In the genomic region with DNA sequence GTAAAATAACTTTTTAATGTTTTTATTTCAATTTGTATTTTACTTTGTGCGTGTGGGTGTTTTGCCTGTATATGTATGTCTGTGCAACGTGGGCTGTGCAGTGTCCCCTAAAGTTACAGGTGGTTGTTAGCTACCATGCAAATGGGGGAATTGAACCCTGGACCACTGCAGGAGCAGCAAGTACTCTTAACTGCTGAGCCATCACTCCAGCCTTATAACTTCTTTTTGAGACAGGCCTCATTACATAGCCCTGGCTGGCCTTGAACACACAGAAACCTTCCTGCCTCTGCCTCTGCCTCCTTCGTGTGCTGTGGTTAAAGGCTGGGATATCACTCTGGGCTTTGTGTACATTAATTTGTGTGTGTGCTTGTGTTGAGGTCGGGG, we compare ENCODE assay signal across 8 mouse cellular contexts. TPM values are rescaled to one million over a fixed set of nuclear protein-coding genes. Genes with fewer than 3 reads are reported as not detected.
DNase-seq lines count a peak whose midpoint lies in the region; ATAC-seq and TF ChIP-seq lines count a peak whose summit lies in the region.

No protein-coding gene starts in this region.

- H3K9ac ChIP-seq in liver, embryonic 11.5 days (ENCODE audit: low read depth, low read length) = peak overlapping the region; percentile 100

- H3K27ac ChIP-seq in gastrocnemius, adult 2 months = peak overlapping the region; percentile 98
- peak overlapping the region; percentile 98 for H3K27ac ChIP-seq in liver, embryonic 11.5 days (ENCODE audit: low read depth, low read length)

- DNase-seq in gastrocnemius, adult 2 months = no peak
- DNase-seq in gastrocnemius, postnatal 25 days = no peak
- peak; percentile 31 for DNase-seq in thymus, postnatal 4 days
- no peak for DNase-seq in thymus, postnatal 0 days (ENCODE audit: low spot score)
- DNase-seq in liver, embryonic 11.5 days (ENCODE audit: low spot score) = no peak
- no peak for DNase-seq in right cerebral cortex, postnatal 14 days
- DNase-seq in thymus, adult 18-20 months = no peak
- DNase-seq in gastrocnemius, postnatal 14 days = no peak

- H3K4me1 ChIP-seq in liver, embryonic 11.5 days (replicated peaks; ENCODE audit: control insufficient read depth, insufficient read depth, low read length) = peaks cover 22% of the 10 kb centered on the region

- intact Hi-C loops in gastrocnemius, adult 2 months (cut with DNase I) = loop anchor here (2.0 kb wide), 1 partner anchor 25 kb away; the partner anchor contains the start of gene Atg4d
- intact Hi-C loops in gastrocnemius, postnatal 14 days (cut with DNase I; ENCODE audit: low total_unique reads) = no loop called here

- no peak for TF ChIP-seq CTCF in gastrocnemius, adult 2 months (IDR thresholded peaks at IDR 0.05)

- 26% methylated on average over 4 of the region's 4 CpGs for WGBS in liver, embryonic 11.5 days

- ATAC-seq in liver, embryonic 11.5 days (replicated peaks; ENCODE audit: low FRiP score) = no peak; the same call in 1 of the 2 replicates

- H3K27me3 ChIP-seq in liver, embryonic 11.5 days (replicated peaks; ENCODE audit: control insufficient read depth, insufficient read depth, low read length) = peaks cover 24% of the 10 kb centered on the region

- H3K36me3 ChIP-seq in liver, embryonic 11.5 days (ENCODE audit: control insufficient read depth, insufficient read depth, low read length) = peaks cover 18% of the 10 kb centered on the region

- H3K4me2 ChIP-seq in liver, embryonic 11.5 days = peak overlapping the region; percentile 96

- H3K4me3 ChIP-seq in gastrocnemius, adult 2 months = peak overlapping the region; percentile 84
- peak overlapping the region; percentile 97 for H3K4me3 ChIP-seq in liver, embryonic 11.5 days (ENCODE audit: low read depth, low read length)

- no peaks in the 10 kb centered on the region for H3K9me3 ChIP-seq in liver, embryonic 11.5 days (ENCODE audit: control insufficient read depth, low read length)

RNA-seq across cellular contexts. Expression of gene Keap1, which starts 0.3 kb away (rescaled TPM):
- 10 to 100 TPM; 51.3 to 62.3 TPM for total RNA-seq in gastrocnemius, adult 2 months (2021)
- 10 to 100 TPM; 55.0 to 56.3 TPM for total RNA-seq in gastrocnemius, postnatal 25 days (2021)
- polyA plus RNA-seq in thymus, postnatal 0 days (2015; fragmentation: Nextera tagmentation; extraction: Ambion mirVana) = 61.2 and 64.2 TPM in 2 replicates
- polyA plus RNA-seq in liver, embryonic 11.5 days (2014; fragmentation: Nextera tagmentation; extraction: Ambion mirVana) = 43.8 and 45.1 TPM in 2 replicates
- 10 to 100 TPM; 53.6 to 55.2 TPM for total RNA-seq in gastrocnemius, postnatal 14 days (2021)

RNA-seq across cellular contexts. Expression of gene S1pr5, which starts 8.8 kb away (rescaled TPM):
- total RNA-seq in gastrocnemius, adult 2 months (2021) = under 1 TPM; 0.15 to 0.33 TPM
- total RNA-seq in gastrocnemius, postnatal 25 days (2021) = under 1 TPM; 0.13 to 0.16 TPM
- polyA plus RNA-seq in thymus, postnatal 0 days (2015; fragmentation: Nextera tagmentation; extraction: Ambion mirVana) = 0.09 TPM in 1 of 2 replicates, not detected in the other
- polyA plus RNA-seq in liver, embryonic 11.5 days (2014; fragmentation: Nextera tagmentation; extraction: Ambion mirVana) = not detected in 2 replicates
- total RNA-seq in gastrocnemius, postnatal 14 days (2021) = under 1 TPM; 0.10 to 0.27 TPM

RNA-seq across cellular contexts. Expression of gene Atg4d, which starts 25.6 kb away (rescaled TPM):
- 10 to 100 TPM; 68.0 to 77.4 TPM for total RNA-seq in gastrocnemius, adult 2 months (2021)
- total RNA-seq in gastrocnemius, postnatal 25 days (2021) = 10 to 100 TPM; 60.5 to 63.9 TPM
- polyA plus RNA-seq in thymus, postnatal 0 days (2015; fragmentation: Nextera tagmentation; extraction: Ambion mirVana) = 49.2 and 56.2 TPM in 2 replicates
- 57.0 and 61.1 TPM in 2 replicates for polyA plus RNA-seq in liver, embryonic 11.5 days (2014; fragmentation: Nextera tagmentation; extraction: Ambion mirVana)
- total RNA-seq in gastrocnemius, postnatal 14 days (2021) = 10 to 100 TPM; 36.2 to 39.6 TPM

RNA-seq across cellular contexts. Expression of gene Kri1, which starts 48.3 kb away (rescaled TPM):
- 10 to 100 TPM; 11.0 to 12.6 TPM for total RNA-seq in gastrocnemius, adult 2 months (2021)
- 1 to 10 TPM; 8.3 to 8.5 TPM for total RNA-seq in gastrocnemius, postnatal 25 days (2021)
- polyA plus RNA-seq in thymus, postnatal 0 days (2015; fragmentation: Nextera tagmentation; extraction: Ambion mirVana) = 17.9 and 25.1 TPM in 2 replicates
- polyA plus RNA-seq in liver, embryonic 11.5 days (2014; fragmentation: Nextera tagmentation; extraction: Ambion mirVana) = 19.3 and 24.2 TPM in 2 replicates
- 10 to 100 TPM; 10.5 to 11.9 TPM for total RNA-seq in gastrocnemius, postnatal 14 days (2021)

RNA-seq across cellular contexts. Expression of gene Cdkn2d, which starts 51.8 kb away (rescaled TPM):
- 1 to 10 TPM; 8.6 to 9.1 TPM for total RNA-seq in gastrocnemius, adult 2 months (2021)
- total RNA-seq in gastrocnemius, postnatal 25 days (2021) = 1 to 10 TPM; 7.4 to 9.1 TPM
- polyA plus RNA-seq in thymus, postnatal 0 days (2015; fragmentation: Nextera tagmentation; extraction: Ambion mirVana) = 216 and 234 TPM in 2 replicates
- polyA plus RNA-seq in liver, embryonic 11.5 days (2014; fragmentation: Nextera tagmentation; extraction: Ambion mirVana) = 48.0 and 48.2 TPM in 2 replicates
- total RNA-seq in gastrocnemius, postnatal 14 days (2021) = 10 to 100 TPM; 12.0 to 13.2 TPM
